Mouse (Mus musculus) large intestine, adult 2 months (tissue): ENCODE measurements around the gene Lefty1. TPM values are rescaled to one million over a fixed set of nuclear protein-coding genes. Genes with fewer than 3 reads are reported as not detected.
"Not testable (repeated sequence)": the region's sequence is repeated elsewhere in the genome, so short reads cannot be mapped to it uniquely, and the experiment has no call there.

Experiments
- DNase-seq: peaks from one replicate; pipeline ENCODE4 v3.0.0-alpha.2; 2012; ENCODE audit warnings: low read depth, low spot score
- WGBS: fragments of 180-500 bp; shearing (Covaris S2); methylation state at CpG from one replicate; pipeline ENCODE4 v1.1.7; 2018; 5-methylcytosine and 5-hydroxymethylcytosine counted together
- polyA plus RNA-seq: library from polyadenylated mRNA; depleted of rRNA; stranded (reverse); fragments of >200 nt; gene quantifications from 2 replicates; pipeline ENCODE4 v1.2.3, GENCODE M21; 2012

Lefty1 gene
- polyA plus RNA-seq, 1 experiment = 7.0 TPM

DNA sequence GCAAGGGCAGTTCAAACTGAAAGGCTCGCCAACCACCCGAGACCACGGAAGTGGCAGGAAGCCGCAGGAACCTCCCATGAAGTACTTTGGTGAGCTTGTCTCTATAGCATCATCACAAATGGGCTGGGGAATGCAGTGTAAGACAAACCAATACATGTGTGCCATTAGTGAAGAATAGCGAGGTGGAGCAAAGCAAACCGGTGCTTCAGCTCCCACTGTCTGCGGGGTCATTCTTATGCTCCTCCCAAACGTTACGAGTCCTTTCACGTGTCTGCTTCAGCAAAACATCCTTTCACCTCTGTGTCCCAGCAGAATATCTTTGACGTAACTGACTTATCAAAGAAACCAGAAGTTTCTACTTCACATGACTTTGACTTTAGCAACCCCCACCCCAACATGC is 18.4 kb upstream of the Lefty1 start:
- 89% methylated on average over 11 of the region's 11 CpGs for WGBS
- DNase-seq = no peak

DNA sequence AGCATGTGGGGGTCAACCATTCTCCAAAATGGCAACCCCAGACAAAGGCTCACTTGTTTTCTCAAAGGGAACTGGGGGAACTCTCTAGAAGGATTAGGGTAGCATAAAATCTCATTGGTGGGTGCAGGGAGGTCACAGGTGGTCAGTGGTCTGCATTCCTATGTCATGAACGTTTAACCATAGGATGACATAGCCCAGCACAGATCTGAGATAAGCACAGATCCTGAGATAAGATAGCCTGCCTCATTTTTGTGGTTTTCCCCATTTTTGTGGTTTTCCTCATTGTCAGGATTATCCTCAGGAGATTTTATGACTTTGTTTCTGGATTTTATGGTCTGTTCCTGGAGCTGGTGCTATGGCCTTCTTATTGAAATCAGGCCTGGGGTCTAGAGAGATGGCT is 17.8 kb upstream of the Lefty1 start:
- WGBS = 18% methylated on average over 1 of the region's 1 CpGs
- no peak for DNase-seq

DNA sequence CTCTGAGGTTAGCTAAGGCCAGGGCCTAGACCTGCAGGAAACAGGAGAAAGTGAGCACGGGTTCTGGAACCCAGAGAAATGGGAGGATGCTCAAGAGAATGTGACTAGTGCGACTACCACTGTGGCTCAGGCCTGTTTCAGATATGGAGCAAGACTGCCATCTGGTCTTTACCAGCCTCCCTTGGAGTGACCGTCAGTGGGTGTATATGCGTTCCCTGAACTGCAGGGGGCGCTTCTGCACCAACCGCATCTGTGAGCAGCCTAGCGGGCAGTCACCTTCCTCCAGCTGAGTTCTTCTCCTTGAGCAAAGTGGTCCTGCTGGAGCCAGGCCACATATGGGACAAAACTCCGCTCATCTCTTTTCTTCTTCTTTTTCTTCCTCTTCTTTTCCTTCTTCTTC is 15.1 kb upstream of the Lefty1 start:
- WGBS = 46% methylated on average over 8 of the region's 8 CpGs
- no peak for DNase-seq

DNA sequence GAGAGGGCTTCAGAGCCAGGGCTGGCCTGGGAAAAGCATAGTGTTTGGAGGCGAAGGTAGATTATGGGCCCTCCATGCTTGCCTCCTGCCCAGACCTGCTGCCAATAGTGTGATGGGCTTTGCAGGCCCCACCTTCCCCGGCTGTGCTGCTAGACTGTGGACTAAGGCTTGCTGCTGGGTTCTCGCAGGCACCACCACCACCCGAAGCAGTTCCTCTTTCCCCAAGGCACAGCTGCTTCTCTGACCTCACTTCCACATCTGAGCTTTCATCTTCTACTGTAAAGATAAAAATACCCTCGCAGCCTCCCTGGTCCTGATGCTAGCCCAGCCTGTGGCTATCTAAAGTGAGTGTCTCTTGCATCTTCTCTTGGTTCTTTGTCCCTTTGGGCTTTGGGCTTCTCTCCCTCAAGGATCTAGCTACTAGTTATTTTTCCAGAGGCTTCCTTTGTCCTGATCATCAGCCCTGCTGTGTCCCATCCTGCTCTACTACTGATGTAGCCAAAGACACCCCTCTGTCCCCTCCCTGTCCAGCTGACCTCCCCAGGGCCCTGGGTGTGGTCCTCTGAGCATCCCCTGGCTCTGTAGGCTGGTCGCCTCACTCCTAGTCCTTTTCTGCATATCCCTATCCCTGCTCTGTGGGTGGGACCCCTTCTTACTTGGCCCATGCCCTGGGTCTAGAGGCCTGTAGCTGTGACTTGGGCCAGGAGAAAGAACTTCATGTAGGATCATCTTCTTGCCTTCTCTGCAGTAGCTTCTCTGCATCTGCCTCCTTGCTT is 12.4 kb upstream of the Lefty1 start:
- no peak for DNase-seq
- 67% methylated on average over 6 of the region's 6 CpGs for WGBS

DNA sequence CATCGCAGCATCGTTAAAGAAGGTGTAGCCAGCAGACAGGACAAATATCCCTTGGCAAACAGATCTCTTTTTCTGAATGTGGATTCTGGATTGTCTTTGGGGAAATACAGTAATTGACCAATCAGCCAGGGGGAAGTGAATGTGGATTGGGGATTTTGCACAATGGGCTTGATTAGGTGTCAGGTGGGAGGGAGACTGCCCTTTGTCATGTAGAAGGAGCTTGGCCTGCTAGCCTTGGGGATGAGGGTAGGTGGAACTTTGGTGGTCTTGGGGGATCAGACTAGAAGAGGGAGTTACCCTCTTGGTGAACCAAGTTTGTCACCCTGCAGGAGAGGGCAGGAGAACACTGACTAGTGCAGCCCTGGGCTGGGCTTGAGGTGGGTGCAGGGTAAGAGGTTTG is 10.1 kb upstream of the Lefty1 start:
- 45% methylated on average over 2 of the region's 2 CpGs for WGBS
- no peak for DNase-seq

DNA sequence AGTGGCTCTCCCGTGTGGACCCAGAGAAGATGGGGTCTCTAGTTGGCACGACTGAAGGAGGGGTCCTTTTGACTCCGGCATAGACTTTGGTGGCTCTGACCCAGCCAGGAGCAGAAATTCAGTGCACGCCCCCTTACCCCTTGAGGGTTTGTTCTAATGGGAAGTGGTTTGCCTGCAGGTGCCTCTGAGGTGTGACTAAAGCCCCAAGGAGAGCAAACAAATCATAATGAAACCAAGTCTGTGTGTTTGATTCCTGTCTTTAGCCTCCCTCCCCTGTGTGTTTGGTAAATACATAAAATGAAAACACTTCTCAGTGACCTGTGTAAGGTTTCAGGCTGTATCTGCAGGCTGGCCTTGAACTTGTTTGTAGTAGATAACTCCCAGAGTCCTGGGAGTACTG is 8.5 kb upstream of the Lefty1 start:
- 32% methylated on average over 4 of the region's 4 CpGs for WGBS
- no peak for DNase-seq

DNA sequence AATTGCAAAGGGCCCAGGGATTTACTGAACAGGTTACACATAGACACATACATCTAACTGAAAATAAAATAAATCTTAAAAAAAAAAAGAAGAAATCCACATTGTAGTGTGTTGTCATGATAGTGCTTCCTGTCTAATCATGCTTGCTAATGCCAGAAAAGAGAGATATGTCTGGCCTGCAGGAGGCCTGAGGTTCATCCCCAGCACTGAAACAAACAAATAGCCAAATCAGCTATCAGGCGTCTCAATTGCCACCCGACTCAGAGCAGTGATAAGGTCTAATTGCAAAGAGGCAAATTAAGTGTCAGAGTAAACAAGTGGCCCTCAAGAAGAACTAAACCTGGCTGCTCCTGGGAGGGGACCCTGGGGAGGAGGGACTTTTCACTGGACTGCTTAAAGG is 5.2 kb upstream of the Lefty1 start:
- 68% methylated on average over 2 of the region's 2 CpGs for WGBS
- no peak for DNase-seq

DNA sequence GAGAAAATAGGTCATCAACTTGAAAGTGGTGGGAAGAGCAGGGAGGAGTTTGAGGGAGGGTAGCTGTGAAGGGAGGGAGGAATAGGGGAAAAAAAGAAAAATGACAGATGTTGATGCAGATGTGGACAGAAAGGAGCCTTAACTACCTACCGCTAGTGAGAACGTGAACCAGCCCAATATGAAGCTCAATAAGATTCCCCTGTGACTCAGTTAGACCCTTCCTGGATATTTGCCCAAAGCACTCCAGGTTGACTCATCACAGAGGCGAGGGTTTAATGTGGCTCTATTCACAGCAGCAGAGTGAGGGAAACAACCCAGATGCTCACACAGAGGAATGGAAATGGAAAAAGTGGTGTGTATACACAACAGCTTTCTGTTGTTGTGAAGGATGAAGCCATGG is 3.7 kb upstream of the Lefty1 start:
- DNase-seq = no peak
- 58% methylated on average over 3 of the region's 3 CpGs for WGBS

DNA sequence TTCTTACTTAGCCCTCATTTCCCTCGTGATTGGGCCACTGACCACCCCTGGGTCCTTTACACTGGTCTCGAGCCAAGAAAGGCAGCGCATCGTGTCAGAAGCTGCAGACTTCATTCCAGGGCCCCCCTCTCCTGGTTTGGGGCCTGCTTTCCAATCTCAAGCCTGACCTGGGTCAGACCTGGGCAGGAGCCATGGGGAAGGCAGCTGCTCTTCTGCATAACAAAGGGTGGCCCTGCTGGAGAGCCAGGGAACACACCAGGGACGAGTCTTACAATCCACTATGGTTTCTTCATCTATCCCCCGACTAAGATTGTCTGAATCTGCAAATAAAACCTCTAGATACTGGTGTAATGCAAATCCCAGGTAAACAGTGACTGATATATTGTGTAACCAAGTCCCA is 1.2 kb upstream of the Lefty1 start:
- 54% methylated on average over 6 of the region's 6 CpGs for WGBS
- DNase-seq = no peak

DNA sequence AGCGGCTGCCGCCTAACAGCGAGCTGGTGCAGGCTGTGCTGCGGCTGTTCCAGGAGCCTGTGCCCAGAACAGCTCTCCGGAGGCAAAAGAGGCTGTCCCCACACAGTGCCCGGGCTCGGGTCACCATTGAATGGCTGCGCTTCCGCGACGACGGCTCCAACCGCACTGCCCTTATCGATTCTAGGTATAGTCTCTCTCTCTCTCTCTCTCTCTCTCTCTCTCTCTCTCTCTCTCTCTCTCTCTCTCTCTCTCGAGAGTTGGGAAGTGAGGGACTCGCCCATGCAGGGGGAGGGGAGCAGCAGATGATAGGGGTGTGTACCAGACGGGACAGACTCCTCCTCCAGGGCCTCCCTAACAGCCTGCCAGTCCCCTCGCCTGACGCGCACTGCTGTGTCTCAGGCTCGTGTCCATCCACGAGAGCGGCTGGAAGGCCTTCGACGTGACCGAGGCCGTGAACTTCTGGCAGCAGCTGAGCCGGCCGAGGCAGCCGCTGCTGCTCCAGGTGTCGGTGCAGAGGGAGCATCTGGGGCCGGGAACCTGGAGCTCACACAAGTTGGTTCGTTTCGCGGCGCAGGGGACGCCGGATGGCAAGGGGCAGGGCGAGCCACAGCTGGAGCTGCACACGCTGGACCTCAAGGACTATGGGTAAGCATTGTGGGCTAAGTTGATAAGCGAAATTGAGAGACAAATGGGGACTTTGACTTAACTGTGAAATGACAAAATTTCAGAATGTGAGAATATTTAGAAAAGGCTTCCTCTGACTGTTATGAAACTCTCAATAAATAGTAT is 2.0 kb downstream of the Lefty1 start:
- WGBS = 3% methylated on average over 41 of the region's 41 CpGs
- DNase-seq = not testable (repeated sequence)

DNA sequence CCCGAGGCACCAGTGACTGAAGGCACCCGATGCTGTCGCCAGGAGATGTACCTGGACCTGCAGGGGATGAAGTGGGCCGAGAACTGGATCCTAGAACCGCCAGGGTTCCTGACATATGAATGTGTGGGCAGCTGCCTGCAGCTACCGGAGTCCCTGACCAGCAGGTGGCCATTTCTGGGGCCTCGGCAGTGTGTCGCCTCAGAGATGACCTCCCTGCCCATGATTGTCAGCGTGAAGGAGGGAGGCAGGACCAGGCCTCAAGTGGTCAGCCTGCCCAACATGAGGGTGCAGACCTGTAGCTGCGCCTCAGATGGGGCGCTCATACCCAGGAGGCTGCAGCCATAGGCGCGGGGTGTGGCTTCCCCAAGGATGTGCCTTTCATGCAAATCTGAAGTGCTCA is 2.8 kb downstream of the Lefty1 start:
- WGBS = 90% methylated on average over 13 of the region's 13 CpGs
- not testable (repeated sequence) for DNase-seq

DNA sequence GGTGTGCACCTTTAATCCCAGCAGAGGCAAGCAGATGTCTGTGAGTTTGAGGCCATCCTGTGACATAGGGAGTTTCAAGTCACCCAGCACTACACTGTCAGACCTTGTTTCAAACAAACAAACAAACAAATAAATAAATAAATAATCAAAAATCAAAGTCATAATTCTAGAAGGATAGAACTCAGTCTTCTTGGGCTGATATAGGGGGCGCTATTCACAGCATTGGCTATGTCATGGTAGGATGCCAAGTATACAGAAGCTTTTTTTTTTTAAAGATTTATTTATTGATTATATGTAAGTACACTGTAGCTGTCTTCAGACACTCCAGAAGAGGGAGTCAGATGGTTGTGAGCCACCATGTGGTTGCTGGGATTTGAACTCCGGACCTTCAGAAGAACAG is 4.0 kb downstream of the Lefty1 start:
- not testable (repeated sequence) for DNase-seq
- WGBS = 88% methylated on average over 2 of the region's 2 CpGs

DNA sequence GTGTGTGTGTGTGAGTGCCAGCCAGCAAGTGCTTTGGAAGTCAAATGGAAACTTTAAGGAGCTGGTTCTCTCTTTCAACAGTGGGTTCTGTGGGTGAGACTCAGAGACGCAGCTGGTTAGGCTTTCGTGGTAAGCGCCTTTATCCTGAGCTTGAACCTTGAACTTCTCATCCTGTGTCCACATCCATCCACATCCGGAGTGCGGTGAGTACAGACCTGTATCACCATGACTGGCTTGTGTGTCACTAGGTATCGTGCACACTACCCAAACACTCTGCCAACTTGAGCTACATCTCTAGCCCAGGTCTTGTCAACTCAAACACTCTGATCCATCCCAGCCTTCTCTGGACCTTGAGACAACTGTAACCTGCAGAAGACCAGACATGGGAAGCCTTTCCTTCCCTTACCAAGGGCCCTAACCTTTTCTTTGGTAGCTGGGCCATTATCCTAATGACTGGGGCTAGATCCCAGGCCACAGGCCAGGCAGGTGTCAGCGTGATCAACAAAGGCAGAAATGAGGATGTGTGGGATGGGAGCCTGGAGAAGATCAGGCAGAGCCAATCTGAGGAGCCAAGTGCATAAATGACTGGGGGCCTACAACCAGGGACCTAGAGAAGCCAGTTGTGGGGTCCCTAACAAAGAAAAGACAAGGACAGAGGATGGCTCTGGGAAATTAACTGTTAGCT is 6.1 kb downstream of the Lefty1 start:
- DNase-seq = no peak
- 34% methylated on average over 7 of the region's 7 CpGs for WGBS

DNA sequence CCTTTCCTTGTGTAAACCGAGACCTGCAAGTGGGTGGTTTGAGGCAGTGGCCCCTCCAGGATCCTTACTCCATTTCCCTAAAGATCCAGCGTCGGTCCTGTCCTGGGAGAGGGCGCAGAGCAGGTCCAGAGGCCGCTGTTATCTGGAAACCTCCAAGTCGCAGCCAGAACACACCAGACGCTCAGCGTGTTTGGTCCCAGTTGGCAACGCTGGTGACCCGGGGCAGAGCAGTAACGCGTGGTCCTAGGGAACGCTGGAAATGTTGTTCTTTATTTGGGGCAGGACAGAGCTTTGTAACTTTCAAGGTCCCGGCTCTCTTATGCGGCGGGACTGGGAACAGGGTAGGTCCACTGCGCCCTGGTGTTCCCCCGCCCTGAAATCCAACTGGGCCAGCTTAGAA is 6.9 kb downstream of the Lefty1 start:
- no peak for DNase-seq
- WGBS = 2% methylated on average over 18 of the region's 18 CpGs

DNA sequence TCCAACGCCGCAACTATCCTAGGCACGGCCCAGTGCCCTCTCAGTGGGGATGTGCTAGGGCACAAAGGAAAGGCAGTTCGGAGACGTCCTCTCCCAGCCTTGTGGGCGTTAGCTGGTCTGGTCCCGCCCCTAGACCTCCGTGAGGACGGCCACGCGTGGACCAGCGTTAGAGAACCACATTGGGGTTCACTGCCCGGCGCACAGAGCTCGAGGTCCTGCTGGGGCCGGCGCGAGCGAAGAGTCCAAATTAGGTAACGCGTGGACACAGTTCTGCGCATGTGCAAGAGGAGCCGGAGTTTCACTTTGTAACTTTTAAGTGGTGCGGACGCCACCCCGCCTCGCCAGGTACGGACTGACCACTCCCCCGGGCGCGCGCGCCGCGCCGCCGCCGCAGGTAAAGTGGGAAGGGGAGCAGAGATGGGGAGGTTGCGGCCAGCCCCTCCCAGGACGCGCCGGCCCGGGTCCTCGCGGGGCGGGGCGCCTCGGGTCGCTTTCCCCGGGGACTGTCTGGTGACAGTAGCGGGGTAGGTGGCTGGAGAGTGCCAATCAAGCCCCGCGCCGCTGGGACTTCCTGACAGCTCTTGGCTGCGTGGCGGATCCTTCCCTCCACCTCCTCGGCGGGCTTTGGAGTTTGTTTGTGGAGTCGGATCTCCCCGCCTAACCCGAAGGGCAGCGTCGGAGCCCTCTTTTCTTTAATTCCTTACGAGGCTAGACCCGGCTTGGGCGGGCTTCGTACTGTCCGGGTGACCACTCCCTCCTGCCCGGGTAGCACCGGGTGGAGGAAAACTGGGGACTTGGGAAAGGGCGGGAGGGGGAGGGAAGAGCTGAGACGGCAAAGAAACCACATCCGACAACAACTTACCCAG is 7.6 kb downstream of the Lefty1 start, which contains the start of gene Tmem63a:
TSS of gene Tmem63a (plus strand) at position 179 of the 866 bp plus-strand sequence.
- WGBS = under 1% methylated on average over 72 of the region's 73 CpGs

DNA sequence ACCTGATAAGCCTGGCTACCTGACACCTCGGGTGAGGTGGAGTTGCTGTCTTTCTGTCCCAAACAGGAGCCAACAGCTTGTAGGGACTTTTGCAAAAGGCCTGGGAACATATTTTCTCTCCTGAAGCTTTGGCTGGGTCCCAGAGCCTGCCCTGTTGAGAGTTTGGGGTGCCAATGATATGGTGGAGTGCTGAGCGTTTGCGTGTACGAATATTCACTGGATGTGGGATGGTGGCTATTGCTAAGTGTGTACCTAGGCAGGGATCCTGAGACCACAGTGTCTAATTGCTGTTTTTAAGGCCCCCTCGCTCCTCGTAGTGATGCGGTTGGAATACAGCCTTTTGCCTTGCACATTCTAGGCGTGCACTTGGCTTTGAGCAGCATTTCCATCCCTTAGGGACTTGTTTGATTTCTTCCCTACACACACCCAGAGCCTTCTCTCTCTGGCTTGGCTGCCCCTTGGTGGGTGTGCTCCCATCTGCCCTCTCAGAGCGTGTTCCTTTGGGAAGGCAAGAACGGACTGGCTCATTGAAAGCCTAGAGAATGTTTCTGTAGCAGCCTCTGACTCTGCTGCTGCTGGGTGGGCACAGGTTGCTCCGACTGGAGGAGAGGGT is 8.3 kb downstream of the Lefty1 start:
- 18% methylated on average over 11 of the region's 11 CpGs for WGBS
- no peak for DNase-seq

More for the DNA sequence above, 7.6 kb downstream of the Lefty1 start, which contains the start of gene Tmem63a:
- no peak for DNase-seq

DNA sequence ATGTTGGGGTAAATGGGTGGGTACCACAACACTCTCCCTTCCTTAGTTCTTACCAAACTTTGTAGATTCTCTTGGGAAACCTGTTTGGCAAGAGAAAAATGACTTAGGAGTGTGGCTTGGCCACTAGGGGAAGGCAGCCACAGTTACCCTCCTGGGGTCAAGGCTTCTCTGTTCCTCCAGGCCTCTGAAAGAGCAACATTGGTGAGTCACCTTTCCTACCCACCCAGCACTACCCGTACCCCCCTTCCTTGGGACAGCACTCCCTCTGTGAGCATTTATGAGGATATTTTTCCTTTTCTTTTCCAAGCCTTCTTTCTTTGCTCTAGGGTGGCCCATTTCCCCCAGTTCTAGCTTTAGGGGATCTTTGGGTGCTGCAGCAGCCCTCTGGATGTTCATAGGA is 9.1 kb downstream of the Lefty1 start:
- 21% methylated on average over 1 of the region's 1 CpGs for WGBS

DNA sequence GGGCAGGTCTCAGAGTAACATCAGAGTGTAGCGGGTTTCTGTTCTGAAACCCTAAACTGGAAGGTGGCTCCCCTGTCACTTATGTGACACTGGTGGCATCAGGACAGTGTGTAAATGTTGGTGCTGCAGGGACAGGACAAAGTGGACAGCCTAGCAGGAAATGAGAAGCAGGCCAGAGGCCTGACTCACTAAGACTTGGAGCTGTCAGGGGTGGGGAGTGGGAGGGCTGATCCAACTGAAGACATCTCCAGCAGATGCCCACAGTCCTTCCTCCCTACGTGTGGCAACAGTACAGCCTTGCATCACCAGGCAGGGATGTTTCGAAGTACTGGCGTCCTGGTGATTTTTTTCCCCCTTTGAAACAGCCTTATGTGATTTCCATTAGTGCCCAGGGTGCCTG is 9.7 kb downstream of the Lefty1 start:
- no peak for DNase-seq
- WGBS = 33% methylated on average over 4 of the region's 4 CpGs

More for the DNA sequence above, 9.1 kb downstream of the Lefty1 start:
- DNase-seq = no peak
